19 mouse cellular contexts compared by ENCODE assay signal in the genomic region with DNA sequence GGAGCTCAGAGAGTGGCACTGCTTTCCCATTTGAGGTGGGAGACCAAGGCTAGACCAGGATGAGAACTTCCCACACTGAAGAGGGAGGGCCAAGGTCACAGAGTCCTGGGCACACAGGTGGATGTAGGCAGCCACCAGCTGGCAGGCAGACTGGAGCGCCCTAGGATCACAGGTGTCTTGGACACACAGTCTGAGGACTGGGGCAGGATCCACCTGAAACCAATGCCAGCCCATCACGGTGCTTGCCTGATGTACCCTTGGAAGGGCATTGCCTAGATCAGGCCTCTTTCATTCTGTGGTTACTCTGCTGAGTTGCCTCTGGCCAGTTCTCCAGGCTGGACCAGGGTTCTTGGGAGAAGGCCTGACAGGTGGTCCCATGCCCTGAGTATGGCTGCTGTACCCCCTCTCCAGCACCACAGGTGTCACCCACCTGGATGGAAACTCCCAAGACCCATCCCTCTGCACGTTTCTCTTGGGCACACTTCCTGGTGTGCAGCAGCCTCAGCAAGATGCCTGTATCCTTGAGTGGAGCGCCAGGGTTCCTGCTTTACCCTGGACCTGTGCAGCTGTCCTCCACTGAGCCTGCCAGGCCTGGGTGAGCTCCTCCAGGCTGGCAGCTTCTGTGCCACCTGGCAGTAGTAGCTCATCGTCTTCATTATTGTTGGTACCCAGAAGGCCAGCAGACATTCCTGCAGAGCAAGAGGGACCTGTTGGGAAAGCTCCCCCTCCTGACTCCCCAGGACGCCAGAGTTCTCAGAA. TPM values are rescaled to one million over a fixed set of nuclear protein-coding genes. Genes with fewer than 3 reads are reported as not detected.
"Had no signal": no experiment of that assay in that cellular context is flagged by ENCODE, and none has a peak within 500 bp of the region (broad histone marks: within the 10 kb centered on the region; RNA-seq: fewer than 3 reads in every experiment).

No protein-coding gene starts in this region.

- H3K4me3 ChIP-seq: limb, embryonic 12.5 days; neural tube, embryonic 12.5 days had no signal

- H3K27ac ChIP-seq: kidney, postnatal 0 days; limb, embryonic 12.5 days; liver, embryonic 14.5 days; neural tube, embryonic 12.5 days had no signal

- DNase-seq: liver; lung, adult 18-20 months; midbrain, embryonic 14.5 days; retina, postnatal 1 day; right cerebral cortex, postnatal 4 days; thymus, postnatal 36 days had no signal

- H3K4me2 ChIP-seq: limb, embryonic 12.5 days; neural tube, embryonic 12.5 days had no signal

- H3K9me3 ChIP-seq: limb, embryonic 12.5 days; neural tube, embryonic 12.5 days had no signal

- H3K36me3 ChIP-seq: neural tube, embryonic 12.5 days had no signal

- H3K27me3 ChIP-seq: limb, embryonic 12.5 days; neural tube, embryonic 12.5 days had no signal

- H3K9ac ChIP-seq: limb, embryonic 12.5 days; liver, embryonic 14.5 days; neural tube, embryonic 12.5 days had no signal

- H3K4me1 ChIP-seq: limb, embryonic 12.5 days; neural tube, embryonic 12.5 days had no signal

RNA-seq across cellular contexts. Expression of gene Rmi2, which starts 30.2 kb away (rescaled TPM):
- total RNA-seq: layer of hippocampus, adult 18-20 months; monocyte, adult 5-6 weeks had no signal

RNA-seq across cellular contexts. Expression of gene Gm11172, which starts 52.3 kb away (rescaled TPM):
- total RNA-seq: layer of hippocampus, adult 18-20 months; layer of hippocampus, postnatal 10 days; left cerebral cortex, postnatal 36 days; megakaryocyte progenitor cell, adult 5-6 weeks; monocyte, adult 5-6 weeks; neutrophil, adult 5-6 weeks had no signal
- polyA plus RNA-seq: kidney, postnatal 0 days; limb, embryonic 12.5 days; liver, embryonic 14.5 days; lung, embryonic 16.5 days; midbrain, embryonic 14.5 days; neural tube, embryonic 12.5 days; stomach, embryonic 16.5 days; thymus, postnatal 0 days had no signal

RNA-seq across cellular contexts. Expression of gene Prm1, which starts 59.4 kb away (rescaled TPM):
- total RNA-seq: layer of hippocampus, adult 18-20 months; layer of hippocampus, postnatal 10 days; left cerebral cortex, postnatal 36 days; megakaryocyte progenitor cell, adult 5-6 weeks; neutrophil, adult 5-6 weeks had no signal
- polyA plus RNA-seq: kidney, postnatal 0 days; liver, embryonic 14.5 days; lung, embryonic 16.5 days; midbrain, embryonic 14.5 days; neural tube, embryonic 12.5 days; stomach, embryonic 16.5 days had no signal
